Mouse (Mus musculus) CH12.LX (cell line): ENCODE measurements at regions not wholly inside any gene's neighbourhood (a gene's known extent, or its start where the extent isn't known, plus 50 kb on each side); places are given as distances from the start of the nearest gene placed in this dataset.

Source experiments
- DNase-seq: peaks from one replicate; pipeline ENCODE4 v3.0.0-alpha.2; 2013; ENCODE audit errors: extremely low read depth
- H3K27ac ChIP-seq: 2 replicates; pipeline ENCODE4 v1.5.1; 2012; ENCODE audit warnings: low read depth, mild to moderate bottlenecking, control low read depth, moderate library complexity; ENCODE audit not compliant: insufficient read depth
- H3K27me3 ChIP-seq: replicated peaks from 2 replicates; pipeline ENCODE3; 2012; ENCODE audit warnings: inconsistent platforms
- H3K36me3 ChIP-seq, 2 experiments: replicated peaks in 1 of 2; 2 replicates each; pipeline versions ENCODE3 to v1.6.1; 2012; ENCODE audit warnings: inconsistent platforms in 1 of 2, low read length in 1 of 2, mild to moderate bottlenecking in 1 of 2, mixed read lengths in 1 of 2, moderate library complexity in 1 of 2; ENCODE audit not compliant: control insufficient read depth in 1 of 2, insufficient read depth in 1 of 2
- H3K4me1 ChIP-seq, 2 experiments: 2 replicates each; pipeline ENCODE4 v1.6.1; 2012; ENCODE audit warnings: inconsistent platforms in 1 of 2, moderate library complexity in 1 of 2; ENCODE audit not compliant: insufficient read depth in 2 of 2, control insufficient read depth in 1 of 2
- H3K4me2 ChIP-seq: 2 replicates; pipeline ENCODE4 v1.6.1; 2012; ENCODE audit warnings: low read depth, mild to moderate bottlenecking, control low read depth; ENCODE audit not compliant: poor library complexity, insufficient read depth, severe bottlenecking
- H3K4me3 ChIP-seq, 3 experiments: fragments of 150-350 bp in 1 of 3; sonication (generic) in 1 of 3; replicated peaks in 1 of 3; 2 replicates each; pipeline versions ENCODE3 to v1.5.1; 2011 to 2012; ENCODE audit warnings: low read depth in 2 of 3, low read length in 2 of 3, mild to moderate bottlenecking in 2 of 3, moderate library complexity in 2 of 3, control low read depth in 1 of 3, improper control_type of control experiment in 1 of 3, inconsistent platforms in 1 of 3, mixed read lengths in 1 of 3; ENCODE audit not compliant: poor library complexity in 1 of 3
- H3K79me2 ChIP-seq: replicated peaks from 2 replicates; pipeline ENCODE4 v1.6.1; 2012; ENCODE audit warnings: mild to moderate bottlenecking, moderate library complexity; ENCODE audit not compliant: control insufficient read depth, poor library complexity, insufficient read depth, severe bottlenecking; ENCODE audit errors: extremely low read depth
- H3K9ac ChIP-seq: 2 replicates; pipeline ENCODE4 v1.6.1; 2012; ENCODE audit warnings: low read depth, mild to moderate bottlenecking, control low read depth, moderate library complexity; ENCODE audit not compliant: insufficient read depth
- H3K9me3 ChIP-seq: replicated peaks from 2 replicates; pipeline ENCODE3; 2012; ENCODE audit warnings: low read length, inconsistent platforms, mixed read lengths
- CHD2 ChIP-seq: IDR thresholded peaks from 2 replicates; pipeline ENCODE4 v1.6.1; 2011; ENCODE audit warnings: low read length, improper control_type of control experiment
- ELF1 ChIP-seq: IDR thresholded peaks from 2 replicates; pipeline ENCODE4 v1.6.1; 2014; ENCODE audit warnings: low read depth, mild to moderate bottlenecking, inconsistent platforms, low read length, improper control_type of control experiment
- ETS1 ChIP-seq: conservative IDR thresholded peaks from 2 replicates; pipeline ENCODE4 v1.6.1; 2012; ENCODE audit warnings: low read depth, mild to moderate bottlenecking, inconsistent platforms, low read length, improper control_type of control experiment, moderate library complexity
- GABPA ChIP-seq: IDR thresholded peaks from 2 replicates; pipeline ENCODE4 v1.6.1; 2012; ENCODE audit warnings: low read depth, low read length, improper control_type of control experiment, inconsistent platforms; ENCODE audit not compliant: insufficient replicate concordance
- IRF4 ChIP-seq: IDR thresholded peaks from 2 replicates; pipeline ENCODE4 v1.6.1; 2014; ENCODE audit warnings: low read depth, mild to moderate bottlenecking, inconsistent platforms, low read length, improper control_type of control experiment
- JUND ChIP-seq: conservative IDR thresholded peaks from 2 replicates; pipeline ENCODE4 v1.6.1; 2011; ENCODE audit warnings: low read depth, low read length, improper control_type of control experiment
- KAT2A ChIP-seq: IDR thresholded peaks from 2 replicates; pipeline ENCODE4 v1.6.1; 2012; ENCODE audit warnings: low read length, improper control_type of control experiment, inconsistent platforms; ENCODE audit not compliant: insufficient replicate concordance
- MAX ChIP-seq: IDR thresholded peaks from 2 replicates; pipeline ENCODE4 v1.6.1; 2011; ENCODE audit warnings: low read length, improper control_type of control experiment
- MAZ ChIP-seq: IDR thresholded peaks from 2 replicates; pipeline ENCODE4 v1.6.1; 2012; ENCODE audit warnings: low read depth, mild to moderate bottlenecking, inconsistent platforms, low read length, improper control_type of control experiment, moderate library complexity
- NRF1 ChIP-seq: IDR thresholded peaks from 2 replicates; pipeline ENCODE4 v1.6.1; 2014; ENCODE audit warnings: low read depth, mild to moderate bottlenecking, inconsistent platforms, low read length, improper control_type of control experiment, moderate library complexity
- RAD21 ChIP-seq: IDR thresholded peaks from 2 replicates; pipeline ENCODE4 v1.6.1; 2011; ENCODE audit warnings: low read depth, mild to moderate bottlenecking, low read length, improper control_type of control experiment, moderate library complexity
- RCOR1 ChIP-seq: conservative IDR thresholded peaks from 2 replicates; pipeline ENCODE4 v1.6.1; 2012; ENCODE audit warnings: low read depth, mild to moderate bottlenecking, inconsistent platforms, low read length, improper control_type of control experiment
- SIN3A ChIP-seq: IDR thresholded peaks from 2 replicates; pipeline ENCODE4 v1.6.1; 2012; ENCODE audit warnings: low read length, improper control_type of control experiment, inconsistent platforms
- TBP ChIP-seq: conservative IDR thresholded peaks from 2 replicates; pipeline ENCODE4 v1.6.1; 2011; ENCODE audit warnings: low read depth, low read length, improper control_type of control experiment
- USF1 ChIP-seq: IDR thresholded peaks from 2 replicates; pipeline ENCODE4 v1.6.1; 2014; ENCODE audit warnings: low read depth, mild to moderate bottlenecking, inconsistent platforms, low read length, improper control_type of control experiment
- USF2 ChIP-seq: conservative IDR thresholded peaks from 2 replicates; pipeline ENCODE4 v1.6.1; 2011; ENCODE audit warnings: low read depth, low read length, improper control_type of control experiment
- dilution Hi-C: fragments of 300-500 bp; cut with MboI; formaldehyde crosslinking; loops from 2 replicates; pipeline ENCODE4 v1.14.3; 2020; ENCODE audit warnings: low sequenced_read_pairs; ENCODE audit not compliant: extremely low pct_unique_long_range_greater_than_20kb, extremely low pct_ligation_motif_present
- in situ Hi-C: fragments of 300-500 bp; cut with MboI; formaldehyde crosslinking; loops from 3 replicates; pipeline ENCODE4 v1.14.3; 2019; ENCODE audit warnings: low sequenced_read_pairs, low pct_ligation_motif_present, low pct_unique_long_range_greater_than_20kb, mixed read lengths

DNA sequence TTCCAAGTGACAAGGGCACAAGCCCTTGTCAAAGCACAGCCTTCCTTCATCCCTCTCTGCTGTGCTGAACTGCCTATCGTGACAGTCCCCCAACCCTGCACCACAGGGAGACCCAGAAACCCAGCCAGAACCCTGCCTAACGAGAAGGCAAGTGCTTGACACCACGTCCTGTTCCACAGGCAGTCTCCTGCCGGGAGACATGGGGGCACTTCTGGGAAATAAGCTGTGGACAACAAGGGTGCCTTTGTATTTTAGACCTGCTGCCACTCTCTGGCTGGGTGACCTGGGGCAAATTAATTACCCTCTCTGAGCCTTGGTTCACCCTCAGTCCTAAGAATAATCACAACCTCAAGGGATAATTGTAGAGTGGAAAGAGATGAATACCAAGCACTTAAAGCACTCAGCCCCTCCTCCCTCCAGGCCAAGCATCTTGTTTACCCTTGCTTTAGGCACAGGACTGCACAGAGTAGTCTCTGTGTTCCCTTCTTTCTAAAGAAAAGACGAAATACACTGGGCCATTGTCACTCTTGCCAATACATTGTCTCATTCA lies 177.6 kb downstream of the Tle3 start:
- no peaks in the 10 kb centered on the region for H3K27me3 ChIP-seq
- no peak overlapping the region for H3K4me3 ChIP-seq
- H3K9ac ChIP-seq = no peak overlapping the region
- no peak overlapping the region for H3K4me2 ChIP-seq
- no peaks in the 10 kb centered on the region for H3K79me2 ChIP-seq
- no peak for DNase-seq
- TF ChIP-seq MAX = no peak
- no peak for TF ChIP-seq JUND
- TF ChIP-seq GABPA = no peak
- TF ChIP-seq ELF1 = no peak
- TF ChIP-seq ETS1 = no peak
- no peak for TF ChIP-seq TBP
- TF ChIP-seq RCOR1 = no peak
- no peak for TF ChIP-seq CHD2
- no peak for TF ChIP-seq SIN3A
- TF ChIP-seq KAT2A = no peak
- no peak for TF ChIP-seq NRF1
- no peak for TF ChIP-seq RAD21
- no peak for TF ChIP-seq MAZ
- no peak for TF ChIP-seq USF2
- peaks cover 0 to 6% of the 10 kb centered on the region in 2 experiments; a peak in 1 of 4 replicates for H3K4me1 ChIP-seq
- no peak overlapping the region for H3K27ac ChIP-seq
- in situ Hi-C loops = no loop called here
- dilution Hi-C loops = no loop called here
- H3K36me3 ChIP-seq = no peaks in the 10 kb centered on the region
- peaks cover 5% of the 10 kb centered on the region for H3K9me3 ChIP-seq

DNA sequence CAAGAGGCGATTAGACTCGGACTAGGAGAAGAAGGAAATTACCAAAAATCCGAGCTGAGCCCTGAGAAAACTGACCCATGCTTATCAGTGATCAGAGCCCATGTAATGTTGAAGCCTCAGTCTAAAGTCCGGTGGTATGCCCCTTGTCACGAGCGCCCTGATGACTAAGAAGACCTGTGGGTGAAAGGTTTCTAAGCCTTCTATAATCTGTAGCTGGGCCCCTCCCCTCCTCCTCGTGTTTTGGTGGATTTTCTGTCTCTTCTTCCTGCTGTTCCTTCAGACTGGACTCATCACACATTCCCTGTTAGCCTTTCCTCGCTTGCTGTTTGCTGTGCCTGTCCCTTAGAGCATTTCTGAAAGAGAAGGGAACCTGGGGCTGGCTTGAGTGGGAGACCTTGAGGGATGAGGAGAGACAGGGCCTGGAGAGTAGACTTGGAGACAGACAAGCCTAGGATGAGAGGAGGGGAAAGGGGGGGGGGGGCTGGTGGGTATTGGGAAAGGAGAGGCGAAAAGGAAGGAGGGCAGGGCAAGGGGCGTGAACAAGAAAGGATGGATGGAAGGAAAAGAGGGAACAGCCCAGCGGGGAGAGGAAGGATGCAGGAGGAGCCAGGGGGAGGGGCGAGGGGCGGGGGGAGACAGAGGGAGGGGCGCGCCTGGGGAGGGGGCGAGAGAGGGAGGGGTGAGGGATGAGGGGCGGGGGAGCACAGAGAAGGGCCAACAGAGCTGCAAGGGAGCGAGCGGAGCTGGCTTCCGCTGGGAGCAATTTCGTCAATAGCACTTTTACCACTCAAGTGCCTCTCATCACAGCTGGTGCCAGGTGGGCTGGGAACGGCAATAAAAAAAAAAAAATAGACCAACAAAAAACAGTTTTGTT lies 165.4 kb downstream of the Tle3 start:
- H3K79me2 ChIP-seq = no peaks in the 10 kb centered on the region
- no peaks in the 10 kb centered on the region for H3K27me3 ChIP-seq
- no peak overlapping the region for H3K4me2 ChIP-seq
- H3K36me3 ChIP-seq = no peaks in the 10 kb centered on the region
- peaks cover 0 to 17% of the 10 kb centered on the region in 2 experiments; a peak in 2 of 4 replicates for H3K4me1 ChIP-seq
- no peak overlapping the region for H3K27ac ChIP-seq
- no peak for TF ChIP-seq SIN3A
- no peak for TF ChIP-seq RAD21
- no peak for TF ChIP-seq IRF4
- TF ChIP-seq USF2 = no peak
- no peak for TF ChIP-seq USF1
- no peak for DNase-seq
- no peak overlapping the region for H3K4me3 ChIP-seq
- H3K9me3 ChIP-seq = peaks cover 21% of the 10 kb centered on the region
- no peak overlapping the region for H3K9ac ChIP-seq
- dilution Hi-C loops (no loop called here), in situ Hi-C loops (no loop called here)
